Mouse (Mus musculus): Measurements from ENCODE around the gene Arhgap4. TPM values are rescaled to one million over a fixed set of nuclear protein-coding genes. Genes with fewer than 3 reads are reported as not detected.

The Arhgap4 gene
- total RNA-seq, 2 experiments from 2014 or later, result 1.8 to 2.0 TPM

Other genes with a start within 250 kb of the Arhgap4 start
- gene Slc6a8, start 248.7 kb downstream of the Arhgap4 start, total RNA-seq (2021), result 100 to 1,000 TPM; 120 TPM
- gene Bcap31, start 205.7 kb downstream of the Arhgap4 start, total RNA-seq (2021), result 10 to 100 TPM; 94.0 to 99.8 TPM
- 10 to 100 TPM; 20.4 to 20.7 TPM for gene Abcd1, start 205.3 kb downstream of the Arhgap4 start, total RNA-seq (2021)
- gene Plxnb3, start 164.8 kb downstream of the Arhgap4 start, total RNA-seq (2021), result under 1 TPM; 0.54 to 0.67 TPM
- 10 to 100 TPM; 49.2 to 50.9 TPM for gene Srpk3, start 147.5 kb downstream of the Arhgap4 start, total RNA-seq (2021)
- 100 to 1,000 TPM; 401 to 448 TPM for gene Idh3g, start 135.0 kb downstream of the Arhgap4 start, total RNA-seq (2021)
- 100 to 1,000 TPM; 107 to 109 TPM for gene Ssr4, start 134.8 kb downstream of the Arhgap4 start, total RNA-seq (2021)
- gene Pdzd4, start 96.9 kb downstream of the Arhgap4 start, total RNA-seq (2021), result 1 to 10 TPM; 3.2 to 3.4 TPM
- gene Avpr2, start 29.8 kb downstream of the Arhgap4 start, total RNA-seq (2021), result not detected
- 1 to 10 TPM; 1.4 to 1.6 TPM for gene L1cam, start 25.8 kb downstream of the Arhgap4 start, total RNA-seq (2021)
- 10 to 100 TPM; 66.7 to 71.7 TPM for gene Naa10, start 74 bp upstream of the Arhgap4 start, total RNA-seq (2021)
- 10 to 100 TPM; 21.4 to 22.9 TPM for gene Renbp, start 9.0 kb upstream of the Arhgap4 start, total RNA-seq (2021)
- gene Hcfc1, start 44.5 kb upstream of the Arhgap4 start, total RNA-seq (2021), result 10 to 100 TPM; 73.9 to 79.3 TPM
- 10 to 100 TPM; 56.4 to 57.1 TPM for gene Irak1, start 102.0 kb upstream of the Arhgap4 start, total RNA-seq (2021)
- gene Opn1mw, start 205.6 kb upstream of the Arhgap4 start, total RNA-seq (2021), result not detected
- 10 to 100 TPM; 37.6 to 39.6 TPM for gene Mecp2, start 213.5 kb upstream of the Arhgap4 start, total RNA-seq (2021)
- gene Tex28, start 246.0 kb upstream of the Arhgap4 start, total RNA-seq (2021), result not detected

All from heart, postnatal 4 days (tissue).